Mouse (Mus musculus): Measurements from ENCODE around the gene Fam122c. TPM values are rescaled to one million over a fixed set of nuclear protein-coding genes. Genes with fewer than 3 reads are reported as not detected.

The Fam122c gene
- total RNA-seq, 2 experiments from 2014 or later, result not detected

- ATAC-seq (replicated peaks; ENCODE audit: low FRiP score, poor library complexity, severe bottlenecking), result peak; percentile 92
Observed at GRCm38 (mm10) chrX:53369534-53370365, 96.5 kb downstream of the Fam122c start.

GRCm38 (mm10) chrX:53370366-53370740 lies 97.1 kb downstream of the Fam122c start, which contains the start of gene Mospd1:
Mospd1 (minus strand) TSS chrX:53370502.
- peak; percentile 92 for ATAC-seq (replicated peaks; ENCODE audit: low FRiP score, poor library complexity, severe bottlenecking)

Other genes with a start within 250 kb of the Fam122c start
- not detected in 2 replicates for gene Plac1, start 33.3 kb upstream of the Fam122c start, total RNA-seq (2015; ENCODE audit: low replicate concordance)
- gene Plac1, start 33.3 kb upstream of the Fam122c start, total RNA-seq (2017; ENCODE audit: low replicate concordance), result 0.26 TPM in 1 of 2 replicates, not detected in the other
- gene Fam122b, start 3.6 kb upstream of the Fam122c start, total RNA-seq (2015; ENCODE audit: low replicate concordance), result 6.5 and 9.0 TPM in 2 replicates
- 2.9 and 3.0 TPM in 2 replicates for gene Fam122b, start 3.6 kb upstream of the Fam122c start, total RNA-seq (2017; ENCODE audit: low replicate concordance)
- gene Mospd1, start 97.1 kb downstream of the Fam122c start, total RNA-seq (2015; ENCODE audit: low replicate concordance), result 67.1 and 79.0 TPM in 2 replicates
- 71.8 and 76.8 TPM in 2 replicates for gene Mospd1, start 97.1 kb downstream of the Fam122c start, total RNA-seq (2017; ENCODE audit: low replicate concordance)
- gene Etd, start 161.5 kb downstream of the Fam122c start, total RNA-seq (2015; ENCODE audit: low replicate concordance), result not detected in 2 replicates
- gene Etd, start 161.5 kb downstream of the Fam122c start, total RNA-seq (2017; ENCODE audit: low replicate concordance), result not detected in 2 replicates